Mouse (Mus musculus) skeletal muscle tissue, adult 2 months (tissue): ENCODE data around the gene Rassf8.

Experiments
- DNase-seq: peaks from one replicate; pipeline ENCODE4 v3.0.0-alpha.2; 2012; ENCODE audit warnings: low read depth, low spot score

Gene Rassf8

DNA sequence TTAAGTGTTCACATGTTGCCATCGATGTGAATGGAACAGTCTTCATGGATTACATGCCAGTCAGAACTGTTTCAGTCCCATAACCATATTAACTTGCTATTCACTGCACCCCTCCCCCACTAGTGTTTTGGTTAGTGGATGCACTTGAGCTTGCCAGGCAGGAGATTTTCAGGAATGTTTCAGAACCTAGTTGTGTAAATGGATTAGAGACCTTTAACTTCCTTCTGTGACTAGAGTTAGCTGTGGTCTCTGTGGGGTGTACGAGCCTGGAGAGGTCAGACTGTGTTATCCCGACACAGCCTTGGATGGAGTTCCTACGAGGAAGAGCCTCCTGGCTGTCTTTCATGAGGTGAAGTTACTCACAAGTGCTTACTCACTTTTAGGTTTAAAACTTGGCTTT lies 29.7 kb downstream of the Rassf8 start:
- DNase-seq, result no peak

DNA sequence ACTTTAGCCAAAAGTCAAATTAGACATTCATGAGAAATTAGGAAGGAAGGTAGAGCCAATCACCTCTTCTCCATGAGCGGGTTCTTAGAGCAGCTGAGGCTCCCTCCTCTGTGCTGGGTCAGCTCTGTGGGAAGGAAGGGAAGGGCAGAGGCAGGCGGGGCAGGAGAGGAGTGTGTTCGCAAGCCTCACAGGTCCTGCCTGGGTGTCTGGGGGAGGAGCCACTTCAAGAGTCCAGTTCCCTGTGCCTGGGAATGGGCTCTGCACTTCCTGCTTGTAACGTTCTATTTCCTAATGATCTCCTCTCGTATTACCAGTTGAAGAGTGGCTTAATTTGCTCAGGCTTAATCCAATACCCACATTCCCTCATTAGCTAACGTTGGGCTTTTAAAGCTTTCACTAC lies 32.8 kb downstream of the Rassf8 start:
- DNase-seq, result no peak

DNA sequence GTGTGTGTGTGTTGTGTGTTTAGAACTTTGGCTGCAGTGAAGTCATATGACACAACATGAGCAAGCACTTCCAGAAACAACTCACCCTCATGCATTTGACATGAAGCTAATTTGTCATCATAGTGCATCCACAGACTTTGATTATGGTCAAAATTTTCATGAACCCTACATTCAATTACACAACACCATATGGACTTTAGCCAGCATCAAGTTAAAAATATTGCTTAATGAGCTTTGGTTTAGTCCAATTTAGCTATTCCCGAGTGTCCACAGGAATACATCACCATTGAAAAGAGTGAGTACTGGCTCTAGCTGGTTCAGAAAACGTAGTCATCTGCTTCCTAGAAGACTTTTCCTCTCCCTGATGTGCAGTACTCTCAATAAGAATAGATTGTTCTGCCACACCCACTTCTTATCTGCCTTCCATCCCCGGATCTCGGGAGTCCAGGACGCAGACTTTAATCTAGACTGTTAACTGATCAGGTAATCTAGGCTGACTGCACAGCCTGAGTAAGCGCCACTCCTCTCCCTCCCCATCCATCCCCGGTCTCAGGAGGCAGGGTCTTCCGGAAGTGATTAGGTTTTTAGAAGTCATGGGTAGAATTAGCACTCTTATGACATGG lies 33.7 kb downstream of the Rassf8 start:
- DNase-seq, result no peak

DNA sequence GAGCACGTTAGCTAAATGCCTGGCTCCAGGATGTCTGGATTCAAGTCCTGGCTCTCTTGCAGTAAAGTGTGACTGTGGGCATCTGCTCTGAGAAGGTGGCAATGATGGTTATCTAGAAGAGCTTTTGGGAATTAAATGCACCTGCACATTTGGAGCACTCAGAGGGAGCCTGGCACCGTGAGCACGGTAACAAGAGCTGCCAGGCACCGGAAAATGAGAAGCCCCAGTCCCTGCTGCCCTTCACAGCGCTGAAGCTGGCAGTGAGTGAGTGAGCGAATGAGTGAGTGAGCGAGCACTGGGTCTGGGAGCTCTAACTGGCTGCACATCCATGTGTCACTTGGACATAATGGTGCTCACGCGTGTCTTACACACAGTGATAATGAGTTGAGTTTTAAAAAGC lies 34.7 kb downstream of the Rassf8 start:
- DNase-seq, result no peak

DNA sequence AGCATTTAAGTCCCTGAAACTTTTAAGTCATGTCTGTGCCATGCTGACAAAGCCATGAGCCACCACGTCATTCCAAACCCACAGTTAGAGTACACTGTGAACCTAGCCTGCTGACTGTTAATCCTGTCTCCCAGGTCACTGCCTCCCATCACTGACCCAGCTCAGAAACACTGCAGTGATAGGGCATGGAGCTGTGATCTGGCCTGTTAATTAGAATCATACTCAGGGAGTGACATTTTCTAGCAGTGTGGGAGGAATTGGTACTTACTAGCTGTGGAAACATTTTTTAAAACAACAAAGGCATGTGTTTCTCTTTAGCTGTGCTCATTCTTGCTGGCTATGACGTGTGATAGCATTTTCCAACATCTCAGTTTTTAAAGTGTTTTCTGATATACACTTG lies 35.4 kb downstream of the Rassf8 start:
- DNase-seq, result no peak

DNA sequence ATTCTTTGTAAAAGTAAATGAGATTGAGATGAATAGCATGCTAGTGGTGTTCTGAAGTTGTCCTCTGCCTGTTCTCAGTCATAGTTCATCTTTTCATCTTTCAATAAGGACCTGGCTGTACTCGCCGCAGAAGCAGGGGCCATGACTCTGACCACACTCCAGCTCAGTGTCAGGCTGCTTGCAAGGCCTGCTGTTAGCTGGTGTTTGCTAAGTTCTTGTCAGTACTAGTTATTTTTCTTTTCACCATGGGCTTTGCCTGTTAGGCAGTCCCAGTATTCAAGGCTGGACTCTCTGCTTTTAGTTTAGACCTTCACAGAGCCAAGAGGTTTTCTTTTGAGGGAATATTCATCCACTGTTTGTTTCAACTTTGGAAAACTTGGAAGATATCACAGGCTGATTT lies 40.8 kb downstream of the Rassf8 start:
- DNase-seq, result no peak

DNA sequence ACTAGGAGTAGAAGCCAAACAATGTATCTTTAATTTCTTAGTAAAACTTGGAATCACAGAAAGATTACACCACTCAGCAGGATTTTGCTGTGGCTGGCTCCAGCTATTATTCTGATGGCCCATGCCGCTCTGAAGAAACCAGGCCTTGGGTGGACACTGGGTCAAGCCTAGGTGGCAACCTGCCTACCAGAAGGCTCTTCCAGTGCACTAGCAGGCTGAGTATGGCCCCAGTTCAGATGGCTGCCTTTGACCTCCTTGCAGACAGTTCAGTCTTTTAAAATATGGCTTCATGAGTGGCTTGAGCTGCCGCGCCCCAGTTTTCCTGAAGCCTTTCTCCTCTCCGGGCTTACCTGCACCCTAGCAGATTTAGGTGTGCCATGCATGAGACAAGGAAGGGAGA lies 43.2 kb downstream of the Rassf8 start:
- DNase-seq, result no peak

DNA sequence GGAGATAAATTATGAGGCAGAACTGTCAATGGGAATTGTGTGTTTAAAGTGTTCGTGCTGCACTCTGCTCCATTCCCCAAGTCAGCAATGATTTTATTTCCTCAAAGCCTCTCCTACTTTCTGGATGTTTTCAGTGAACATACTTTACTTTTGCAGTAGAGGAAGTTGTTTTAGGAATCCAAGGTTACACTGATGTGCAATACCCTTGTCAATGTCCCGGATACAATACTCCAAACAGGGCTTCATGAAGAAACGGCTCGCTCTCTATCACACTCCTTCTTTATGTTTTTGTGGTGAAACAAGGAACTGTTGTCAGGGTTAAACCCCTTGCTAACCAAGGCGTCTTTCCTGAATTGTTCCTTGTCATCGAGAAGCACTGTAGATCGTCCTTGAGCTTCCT lies 45.8 kb downstream of the Rassf8 start:
- DNase-seq, result no peak

DNA sequence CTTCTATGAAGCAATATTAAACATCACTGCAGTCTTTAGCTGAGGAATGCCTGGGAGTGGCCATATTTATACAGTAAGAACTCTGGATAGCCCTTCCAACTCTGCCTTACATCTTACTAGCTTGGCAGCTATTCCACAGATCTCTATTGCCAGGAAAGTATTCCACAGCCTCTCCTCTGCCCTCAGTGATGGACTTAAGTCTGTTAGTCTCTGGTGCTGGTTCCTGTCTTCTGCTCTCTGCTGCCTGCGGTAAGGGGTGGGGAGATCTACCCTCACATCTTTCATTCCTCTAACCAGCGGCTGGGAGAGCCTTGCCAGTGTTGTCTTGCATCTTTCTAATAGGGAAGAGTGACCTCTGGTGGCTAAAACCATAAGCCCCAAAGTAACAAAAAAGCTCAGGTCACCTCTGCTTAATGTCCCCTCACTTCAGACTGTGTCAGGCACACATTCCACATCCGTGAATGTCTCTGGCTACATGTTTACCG lies 46.6 kb downstream of the Rassf8 start:
- DNase-seq, result peak; percentile 59

DNA sequence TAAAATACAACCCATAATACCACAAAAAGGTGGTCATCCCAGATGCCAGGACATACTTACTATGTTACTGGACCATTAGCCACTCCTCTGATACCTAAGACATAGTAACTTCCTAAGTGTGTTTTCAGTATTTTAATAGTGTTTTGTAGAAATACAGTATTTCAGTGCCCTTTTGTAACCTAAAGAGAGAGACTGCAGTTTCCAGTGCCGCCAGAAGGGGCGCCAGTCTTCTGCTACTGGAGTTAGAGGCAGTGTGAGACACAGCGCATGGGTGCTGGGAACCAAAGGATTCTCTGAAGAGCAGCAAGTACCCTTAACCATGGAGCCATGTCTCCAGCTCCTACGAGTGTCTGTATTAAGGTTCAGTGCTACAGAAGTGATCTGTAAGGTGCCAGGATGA lies 48.1 kb downstream of the Rassf8 start:
- DNase-seq, result no peak

DNA sequence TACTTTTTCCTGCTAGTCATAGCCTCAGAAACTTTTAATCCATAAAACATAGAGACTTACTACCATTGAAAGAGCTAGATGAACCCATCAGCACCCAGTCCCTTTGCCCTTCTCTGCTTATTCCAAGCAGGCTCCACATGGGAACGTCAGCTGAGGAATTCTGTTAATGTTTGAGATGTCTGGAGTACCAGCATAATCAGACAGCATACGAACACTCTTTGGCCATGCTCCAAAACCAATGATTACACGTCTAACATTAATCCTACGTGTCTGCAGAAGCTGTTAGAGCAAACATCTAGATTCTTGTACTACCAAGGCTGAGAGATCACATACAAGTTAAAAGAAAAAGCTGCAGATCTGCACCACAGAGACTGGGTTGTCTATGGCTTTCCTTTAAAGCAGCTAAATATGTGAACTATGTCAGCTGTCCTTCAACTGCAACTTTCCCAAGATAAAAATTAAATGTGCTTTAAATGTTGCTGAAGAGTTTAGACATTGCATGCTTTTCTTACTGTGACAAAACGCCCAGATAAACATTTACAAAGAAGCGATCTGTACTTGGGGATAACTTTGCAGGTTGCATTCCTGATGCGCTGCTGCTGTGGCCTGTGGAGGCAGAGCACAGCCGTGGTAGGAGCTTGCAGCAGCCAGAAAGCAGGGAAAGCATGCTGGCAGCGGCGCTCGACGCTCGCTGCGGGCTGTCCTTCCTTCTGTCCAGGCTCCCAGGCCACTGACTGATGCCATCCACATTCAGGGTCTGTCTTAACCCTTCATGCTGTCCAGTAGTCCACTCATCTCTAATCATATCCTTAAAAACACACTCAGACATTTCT lies 49.9 kb downstream of the Rassf8 start:
- no peak for DNase-seq

DNA sequence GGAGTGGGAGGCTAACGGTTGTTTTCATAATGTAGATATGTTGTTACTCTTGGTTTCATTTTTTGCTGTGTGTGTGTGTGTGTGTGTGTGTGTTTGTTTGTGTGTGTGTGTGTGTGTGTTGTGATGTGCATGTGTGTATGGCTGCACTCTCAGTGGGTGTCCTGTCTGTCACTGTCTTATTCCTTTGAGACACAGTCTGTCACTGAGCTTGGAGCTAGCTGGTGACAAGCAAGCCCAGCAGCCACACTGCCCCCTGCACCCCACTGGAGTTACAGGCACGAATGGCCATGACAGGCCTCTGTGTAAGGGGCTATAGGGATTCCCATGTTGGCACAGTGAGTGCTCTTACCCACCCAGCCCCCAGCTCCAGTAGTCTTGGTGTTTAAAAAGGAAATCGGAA lies 51.1 kb downstream of the Rassf8 start:
- DNase-seq, result no peak

DNA sequence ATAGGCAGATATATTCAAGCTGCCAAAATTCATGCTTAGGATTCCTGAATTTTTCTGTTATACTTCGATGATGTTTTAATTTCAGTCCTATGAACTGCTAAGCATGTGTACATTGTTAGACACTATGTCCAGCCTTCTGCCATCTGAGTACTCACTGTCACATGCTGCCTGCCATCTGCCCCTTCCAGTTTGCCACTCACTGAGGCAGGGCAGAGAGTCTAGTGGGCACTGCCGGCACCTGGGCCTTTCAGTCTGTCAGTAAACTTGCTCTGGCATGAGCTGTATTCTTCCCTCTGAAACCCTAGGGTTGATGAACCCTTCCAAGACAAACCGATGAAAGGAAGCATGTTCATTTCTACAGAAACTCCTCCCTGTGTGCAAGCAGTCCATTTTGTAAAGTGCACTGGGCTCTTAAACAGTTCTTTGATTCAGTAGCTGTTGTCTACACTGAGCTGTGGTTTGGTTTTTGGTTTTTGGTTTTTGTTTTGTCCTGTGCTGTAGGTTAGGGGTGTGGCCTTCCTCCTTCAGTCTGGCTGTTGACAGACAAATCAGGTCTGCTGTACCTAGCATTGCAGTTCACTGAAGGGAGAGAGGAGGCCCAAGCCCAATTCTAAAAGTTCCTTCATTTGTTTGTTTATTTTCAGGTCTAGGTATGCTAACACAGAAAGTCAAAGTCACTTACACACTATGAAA lies 55.4 kb downstream of the Rassf8 start:
- no peak for DNase-seq

DNA sequence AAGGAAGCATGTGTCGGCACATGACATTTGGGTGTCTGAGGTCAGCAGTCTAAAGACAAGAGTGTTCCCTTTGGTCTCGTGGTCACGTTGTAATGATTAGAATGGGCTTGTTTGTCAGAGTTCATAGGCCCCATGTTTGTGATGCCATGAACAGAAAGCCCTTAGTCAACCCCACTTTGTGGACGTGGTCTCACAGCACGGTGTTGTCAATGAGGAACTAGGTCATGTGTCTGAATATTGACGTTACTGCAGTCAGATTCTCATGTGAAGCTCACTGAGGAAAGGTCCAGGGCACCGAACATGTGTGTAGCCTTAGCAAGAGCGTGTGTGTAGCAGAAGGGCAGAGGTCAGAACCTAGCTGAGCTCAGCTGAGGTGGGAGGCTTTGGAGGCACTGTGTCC lies 56.3 kb downstream of the Rassf8 start:
- no peak for DNase-seq

DNA sequence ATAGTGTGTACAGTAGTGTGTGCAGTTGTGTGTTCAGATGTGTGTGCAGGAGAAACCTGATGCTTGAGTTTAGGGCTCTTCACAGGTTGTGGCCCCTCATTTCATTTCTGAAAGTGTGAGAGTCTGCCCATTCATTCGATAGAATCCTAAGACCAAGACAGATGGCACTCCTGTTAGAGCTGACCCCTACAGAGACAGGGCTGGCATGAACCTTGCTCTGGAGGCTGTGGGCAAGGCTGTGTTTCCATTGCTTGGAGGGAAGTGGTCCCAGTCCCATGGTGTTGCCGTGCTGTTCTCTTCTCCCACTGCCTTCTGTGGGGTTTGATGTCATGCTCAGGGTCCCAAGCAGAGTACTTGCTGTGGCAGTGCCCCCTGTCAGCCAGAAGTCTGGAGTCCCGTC lies 57.7 kb downstream of the Rassf8 start:
- DNase-seq, result no peak

DNA sequence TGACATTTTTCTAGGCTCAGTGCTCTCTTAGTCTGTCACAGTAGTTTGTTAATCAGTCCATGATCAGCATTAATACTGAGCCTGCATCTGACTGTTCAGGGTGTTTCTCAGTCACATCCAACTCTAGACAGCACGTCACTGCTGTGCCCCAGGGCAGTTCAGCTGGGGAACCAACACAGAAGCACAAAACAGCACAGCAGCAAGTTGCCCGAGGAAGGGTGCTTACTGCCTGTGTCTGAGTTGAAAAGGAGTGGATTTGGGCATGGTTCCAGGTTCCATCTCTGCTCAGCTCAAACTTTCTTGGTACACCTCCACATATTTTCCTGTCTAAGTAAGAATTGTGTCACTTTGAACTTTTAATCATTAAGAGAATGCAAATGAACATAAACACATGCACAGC lies 60.2 kb downstream of the Rassf8 start:
- DNase-seq, result no peak

DNA sequence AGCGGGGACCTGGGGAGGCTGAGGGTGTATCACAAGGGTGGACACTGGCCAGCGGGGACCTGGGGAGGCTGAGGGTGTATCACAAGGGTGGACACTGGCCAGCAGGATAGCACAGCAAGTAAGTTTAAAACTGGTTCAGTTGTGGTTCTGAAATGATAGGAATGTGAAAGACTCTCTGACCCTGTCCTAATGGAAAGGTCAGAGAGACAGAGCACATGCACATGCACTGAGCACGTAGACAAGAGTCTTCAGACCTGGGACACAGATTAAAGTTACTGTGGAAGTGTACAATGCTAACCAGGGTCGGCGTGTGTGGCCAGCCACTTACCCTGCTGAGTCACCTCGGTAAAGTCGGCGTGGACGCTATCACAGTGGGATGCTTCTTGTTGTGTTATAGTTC lies 61.4 kb downstream of the Rassf8 start:
- no peak for DNase-seq

DNA sequence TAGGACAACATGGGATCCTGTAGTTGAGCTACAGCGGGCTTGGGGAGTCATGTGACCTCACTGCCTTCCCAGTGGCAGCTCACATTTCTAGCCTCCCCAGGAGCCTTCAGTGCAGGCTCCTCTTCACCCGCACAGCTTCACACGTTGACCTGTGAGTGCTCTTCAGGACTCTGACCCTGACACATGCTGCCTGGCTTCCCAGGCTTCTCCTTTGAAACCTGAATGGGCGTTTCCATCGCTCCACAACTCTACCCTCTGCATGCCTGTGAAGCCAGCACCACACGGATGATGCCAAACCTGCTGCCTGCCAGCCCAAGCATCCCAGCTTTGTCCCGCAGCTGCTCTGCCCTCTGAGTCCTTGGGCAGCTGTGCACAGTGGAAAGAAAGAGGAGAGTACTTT lies 63.0 kb downstream of the Rassf8 start:
- no peak for DNase-seq

DNA sequence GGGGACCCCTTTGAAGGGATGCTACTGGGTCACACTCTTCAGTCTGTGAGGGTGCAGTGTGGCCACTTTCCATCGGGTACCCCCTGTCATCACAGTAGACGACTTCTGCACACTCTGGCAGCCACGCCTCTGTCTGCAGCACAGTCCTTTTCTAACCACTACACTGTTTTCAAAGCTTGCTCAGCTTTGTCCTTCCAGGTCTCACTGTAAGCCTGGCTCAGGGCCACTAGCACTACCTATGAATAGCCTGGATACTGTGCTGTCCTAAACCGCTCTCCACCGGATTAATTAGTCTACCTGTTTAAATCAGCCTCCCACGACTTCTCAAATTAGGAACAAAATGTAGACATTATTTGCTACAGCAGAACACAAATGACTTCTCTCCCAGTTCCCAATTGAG lies 63.5 kb downstream of the Rassf8 start:
- DNase-seq, result no peak

DNA sequence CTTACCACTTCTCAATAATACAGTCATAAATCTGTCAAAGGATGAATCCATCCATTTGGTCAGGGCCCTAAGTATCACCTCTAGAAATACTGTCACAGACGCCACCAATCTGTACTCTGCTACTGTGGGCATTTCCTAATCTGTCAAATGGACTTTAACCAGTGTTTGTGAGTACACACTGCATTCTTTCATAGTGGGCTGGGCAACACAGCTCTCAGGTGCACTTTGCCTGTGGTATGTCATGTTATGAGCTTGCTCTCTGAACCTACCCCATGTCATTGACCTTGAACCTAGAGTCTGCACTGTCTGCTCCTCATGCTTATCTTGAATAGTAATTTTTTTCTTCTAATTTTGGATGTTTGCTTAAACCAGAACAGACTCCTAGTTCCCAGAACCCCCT lies 64.6 kb downstream of the Rassf8 start:
- no peak for DNase-seq

DNA sequence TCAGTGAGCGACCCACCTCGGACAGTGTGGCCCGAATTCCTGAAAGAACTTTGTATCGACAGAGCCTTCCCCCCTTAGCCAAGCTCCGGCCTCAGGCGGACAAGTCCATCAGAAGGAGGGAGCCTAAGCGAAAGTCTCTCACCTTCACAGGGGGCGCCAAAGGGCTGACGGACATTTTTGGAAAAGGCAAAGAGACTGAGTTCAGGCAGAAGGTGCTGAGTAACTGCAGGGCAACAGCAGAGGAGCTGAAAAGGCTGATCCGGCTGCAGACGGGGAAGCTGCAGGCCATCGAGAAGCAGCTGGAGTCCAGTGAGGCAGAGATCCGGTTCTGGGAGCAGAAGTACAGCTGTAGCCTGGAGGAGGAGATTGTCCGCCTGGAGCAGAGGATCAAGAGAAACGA lies 68.7 kb downstream of the Rassf8 start:
- DNase-seq, result no peak

DNA sequence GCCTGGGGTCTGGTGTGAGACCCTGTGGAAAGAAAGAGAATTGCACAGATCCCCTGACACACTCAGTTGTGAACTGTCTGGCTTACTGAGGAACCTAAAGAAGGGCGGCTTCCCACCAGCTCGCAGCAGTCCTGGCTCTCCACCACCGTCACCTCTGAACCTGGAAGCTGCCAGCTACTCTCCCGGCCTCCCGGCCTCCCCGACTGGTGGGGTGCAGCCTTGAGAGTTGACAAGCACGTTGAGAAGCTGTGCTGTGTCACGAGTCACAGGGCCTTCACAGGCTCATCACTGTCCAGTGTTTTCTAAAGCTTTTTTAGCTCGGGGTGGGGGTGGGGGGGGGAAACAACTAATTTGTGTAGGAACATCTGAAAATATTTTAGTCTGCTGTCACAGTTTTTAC lies 72.6 kb downstream of the Rassf8 start:
- DNase-seq, result no peak

DNA sequence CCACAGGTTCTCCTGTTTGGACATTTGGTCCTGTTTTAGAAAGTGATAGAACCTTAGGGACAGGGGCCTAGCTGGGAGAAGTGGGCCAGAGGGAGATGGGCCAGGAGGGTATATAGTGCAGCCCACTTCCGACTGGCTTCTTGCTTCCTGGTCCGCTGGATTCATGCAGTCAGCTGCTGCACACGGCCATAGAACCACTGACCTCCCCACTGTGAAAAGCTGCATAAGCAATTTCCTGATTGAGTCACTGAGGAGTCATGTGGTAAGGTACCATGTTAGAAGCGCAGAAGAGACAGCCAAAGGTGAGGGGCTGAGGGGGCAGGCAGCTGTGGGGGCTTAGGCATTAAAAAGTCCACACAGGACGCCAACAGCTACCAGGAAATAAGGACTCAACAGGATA lies 75.7 kb downstream of the Rassf8 start:
- DNase-seq, result no peak
